Comparison of ENCODE assay signal across 10 mouse cellular contexts in genomic region chr14:57542231-57542630, GRCm38 (mm10). TPM values are rescaled to one million over a fixed set of nuclear protein-coding genes. Genes with fewer than 3 reads are reported as not detected.
DNase-seq lines count a peak whose midpoint lies in the region; ATAC-seq lines count a peak whose summit lies in the region.
"Had no signal": no experiment of that assay in that cellular context is flagged by ENCODE, and none has a peak within 500 bp of the region (broad histone marks: within the 10 kb centered on the region; RNA-seq: fewer than 3 reads in every experiment).

No protein-coding gene starts in this region.

- H3K4me1 ChIP-seq in hindbrain, embryonic 13.5 days (replicated peaks): peaks cover 7% of the 10 kb centered on the region
- no peaks in the 10 kb centered on the region; the same call in 1 of the 2 replicates for H3K4me1 ChIP-seq in hindbrain, embryonic 11.5 days (replicated peaks; ENCODE audit: control insufficient read depth, insufficient read depth, low read length)
- peaks cover 15% of the 10 kb centered on the region for H3K4me1 ChIP-seq in embryonic facial prominence, embryonic 13.5 days
- H3K4me1 ChIP-seq in liver, embryonic 15.5 days (replicated peaks): 0 out of 2 replicates have a peak, but pooled peaks cover 10% of the 10 kb centered on the region

- WGBS in hindbrain, embryonic 13.5 days: 59% methylated on average over 34 of the region's 34 CpGs
- 50% methylated on average over 34 of the region's 34 CpGs for WGBS in hindbrain, embryonic 11.5 days
- WGBS in embryonic facial prominence, embryonic 13.5 days: 52% methylated on average over 34 of the region's 34 CpGs
- WGBS in liver, embryonic 15.5 days (ENCODE audit: insufficient replicate concordance): 64% methylated on average over 34 of the region's 34 CpGs

- ATAC-seq in hindbrain, embryonic 13.5 days (ENCODE audit: low FRiP score): no peak
- ATAC-seq in hindbrain, embryonic 11.5 days (ENCODE audit: low FRiP score): no peak
- ATAC-seq in embryonic facial prominence, embryonic 13.5 days (ENCODE audit: insufficient number of reproducible peaks, insufficient read depth, low FRiP score, low TSS enrichment, low read depth): no peak
- no peak for ATAC-seq in liver, embryonic 15.5 days (ENCODE audit: insufficient read depth)

- H3K27ac ChIP-seq in hindbrain, embryonic 13.5 days: no peak overlapping the region
- H3K27ac ChIP-seq in hindbrain, embryonic 11.5 days (ENCODE audit: low read depth, low read length): no peak overlapping the region
- no peak overlapping the region for H3K27ac ChIP-seq in embryonic facial prominence, embryonic 13.5 days
- H3K27ac ChIP-seq in liver, embryonic 15.5 days (replicated peaks): no peak overlapping the region

- no peak overlapping the region for H3K4me3 ChIP-seq in hindbrain, embryonic 13.5 days
- H3K4me3 ChIP-seq in hindbrain, embryonic 11.5 days (ENCODE audit: low read depth, low read length): no peak overlapping the region
- no peak overlapping the region for H3K4me3 ChIP-seq in embryonic facial prominence, embryonic 13.5 days
- no peak overlapping the region for H3K4me3 ChIP-seq in liver, embryonic 15.5 days (replicated peaks)

- peaks cover 7% of the 10 kb centered on the region; the same call in 1 of the 2 replicates for H3K9me3 ChIP-seq in hindbrain, embryonic 13.5 days
- no peaks in the 10 kb centered on the region for H3K9me3 ChIP-seq in hindbrain, embryonic 11.5 days (ENCODE audit: control insufficient read depth, low read length)
- no peaks in the 10 kb centered on the region for H3K9me3 ChIP-seq in embryonic facial prominence, embryonic 13.5 days
- no peaks in the 10 kb centered on the region for H3K9me3 ChIP-seq in liver, embryonic 15.5 days (replicated peaks)

- H3K9ac ChIP-seq in hindbrain, embryonic 13.5 days: no peak overlapping the region
- H3K9ac ChIP-seq in hindbrain, embryonic 11.5 days (ENCODE audit: low read depth, low read length): no peak overlapping the region
- H3K9ac ChIP-seq in embryonic facial prominence, embryonic 13.5 days: 0 out of 2 replicates have a peak overlapping the region, but pooled peaks have one; percentile 53
- no peak overlapping the region for H3K9ac ChIP-seq in liver, embryonic 15.5 days

- H3K4me2 ChIP-seq in hindbrain, embryonic 13.5 days: 0 out of 2 replicates have a peak overlapping the region, but pooled peaks have one; percentile 10
- no peak overlapping the region for H3K4me2 ChIP-seq in hindbrain, embryonic 11.5 days (replicated peaks; ENCODE audit: low read depth, low read length)
- H3K4me2 ChIP-seq in embryonic facial prominence, embryonic 13.5 days: peak overlapping the region; percentile 44
- peak overlapping the region; percentile 36 for H3K4me2 ChIP-seq in liver, embryonic 15.5 days

- peaks cover 21% of the 10 kb centered on the region for H3K36me3 ChIP-seq in hindbrain, embryonic 13.5 days
- no peaks in the 10 kb centered on the region for H3K36me3 ChIP-seq in hindbrain, embryonic 11.5 days (ENCODE audit: control insufficient read depth, insufficient read depth, low read length)
- H3K36me3 ChIP-seq in embryonic facial prominence, embryonic 13.5 days: 0 out of 2 replicates have a peak, but pooled peaks cover under 1% of the 10 kb centered on the region
- H3K36me3 ChIP-seq in liver, embryonic 15.5 days (replicated peaks): no peaks in the 10 kb centered on the region

- DNase-seq in hindbrain, embryonic 11.5 days (ENCODE audit: low spot score): no peak
- peak; percentile 64 for DNase-seq in R1 (ENCODE audit: low read depth, low spot score)
- DNase-seq in adrenal gland, postnatal 10 days: no peak
- no peak for DNase-seq in gastrocnemius, postnatal 10 days
- DNase-seq in frontal cortex, postnatal 25 days (ENCODE audit: low spot score in 2 of 2): no peak
- DNase-seq: gastrocnemius, postnatal 14 days; kidney, adult 9 months had no signal

- peaks cover 12% of the 10 kb centered on the region for H3K27me3 ChIP-seq in hindbrain, embryonic 13.5 days
- 0 out of 2 replicates have a peak, but pooled peaks cover 3% of the 10 kb centered on the region for H3K27me3 ChIP-seq in hindbrain, embryonic 11.5 days (ENCODE audit: control insufficient read depth, insufficient read depth, low read length)
- H3K27me3 ChIP-seq in embryonic facial prominence, embryonic 13.5 days: peaks cover 17% of the 10 kb centered on the region
- H3K27me3 ChIP-seq in liver, embryonic 15.5 days: no peaks in the 10 kb centered on the region

RNA-seq across cellular contexts. Expression of gene Il17d, which starts 17.7 kb away (rescaled TPM):
- polyA plus RNA-seq in hindbrain, embryonic 13.5 days (2015; fragmentation: Nextera tagmentation; extraction: Ambion mirVana): 3.8 and 4.0 TPM in 2 replicates
- 0.57 and 1.5 TPM in 2 replicates for polyA plus RNA-seq in hindbrain, embryonic 11.5 days (2014; fragmentation: Nextera tagmentation; extraction: Ambion mirVana)
- polyA plus RNA-seq in embryonic facial prominence, embryonic 13.5 days (2015; fragmentation: Nextera tagmentation; extraction: Ambion mirVana): 3.5 and 4.5 TPM in 2 replicates
- 0.26 TPM in 2 replicates for polyA plus RNA-seq in liver, embryonic 15.5 days (2015; fragmentation: Nextera tagmentation; extraction: Ambion mirVana)
- total RNA-seq in adrenal gland, postnatal 10 days (2021): 1 to 10 TPM; 3.3 to 3.8 TPM
- total RNA-seq in gastrocnemius, postnatal 10 days (2021): 1 to 10 TPM; 7.7 to 9.3 TPM

RNA-seq across cellular contexts. Expression of gene Eef1akmt1, which starts 29.2 kb away (rescaled TPM):
- 93.9 and 95.1 TPM in 2 replicates for polyA plus RNA-seq in hindbrain, embryonic 13.5 days (2015; fragmentation: Nextera tagmentation; extraction: Ambion mirVana)
- 88.9 and 90.1 TPM in 2 replicates for polyA plus RNA-seq in hindbrain, embryonic 11.5 days (2014; fragmentation: Nextera tagmentation; extraction: Ambion mirVana)
- 100 and 108 TPM in 2 replicates for polyA plus RNA-seq in embryonic facial prominence, embryonic 13.5 days (2015; fragmentation: Nextera tagmentation; extraction: Ambion mirVana)
- polyA plus RNA-seq in liver, embryonic 15.5 days (2015; fragmentation: Nextera tagmentation; extraction: Ambion mirVana): 29.1 and 30.3 TPM in 2 replicates
- 10 to 100 TPM; 32.3 to 34.6 TPM for total RNA-seq in adrenal gland, postnatal 10 days (2021)
- 10 to 100 TPM; 23.2 to 27.4 TPM for total RNA-seq in gastrocnemius, postnatal 10 days (2021)
